Mouse (Mus musculus): Measurements from ENCODE around the gene Trmt61a.

GRCm38 (mm10) chr12:111677421-111677820 lies 484 bp upstream of the Trmt61a start:
- no peak for TF ChIP-seq POLR2A (IDR thresholded peaks at IDR 0.05; ENCODE audit: borderline replicate concordance, extremely low read depth, low read depth, low read length)
- TF ChIP-seq CTCF (IDR thresholded peaks at IDR 0.05; ENCODE audit: insufficient read depth, low read length) = no peak

Measured in lung, adult 2 months (tissue).